Mouse (Mus musculus) left cerebral cortex, adult 2 months (tissue): Measurements from ENCODE around the gene Syngr2. TPM values are rescaled to one million over a fixed set of nuclear protein-coding genes. Genes with fewer than 3 reads are reported as not detected.
A peak's percentile ranks its signal among the peaks of the same experiment; 100 is the strongest.
"Not testable (repeated sequence)": the region's sequence is repeated elsewhere in the genome, so short reads cannot be mapped to it uniquely, and the experiment has no call there.

ENCODE experiments used
- DNase-seq, 2 experiments: peaks; one replicate each; pipeline ENCODE4 v3.0.0; 2021 to 2022; ENCODE audit warnings: low spot score in 2 of 2, mixed read lengths in 1 of 2; ENCODE audit errors: extremely low spot score in 1 of 2
- H3K27ac ChIP-seq: fragments of 200-600 bp; 2 replicates; pipeline ENCODE4 v1.8.1; 2022
- H3K4me3 ChIP-seq: fragments of 200-600 bp; 2 replicates; pipeline ENCODE4 v1.8.1; 2022
- CTCF ChIP-seq: fragments of 200-600 bp; IDR thresholded peaks from 2 replicates; pipeline ENCODE4 v1.8.1; 2022; ENCODE audit warnings: antibody characterized with exemption, mild to moderate bottlenecking, moderate library complexity
- intact Hi-C: fragments of 180-260 bp; cut with DNase I; formaldehyde crosslinking; loops from one replicate; pipeline ENCODE4 v1.15.1; 2025
- total RNA-seq, 2 experiments: library from RNA; stranded (reverse); gene quantifications; 2 replicates each; pipeline ENCODE4 v1.2.3; 2021

Syngr2 gene
- total RNA-seq, 2 experiments from 2014 or later = 8.7 to 11.1 TPM

GRCm38 (mm10) chr11:117782705-117783034, 26.8 kb upstream of the Syngr2 start:
- peak overlapping the region; percentile 20; the same call in 1 of the 2 replicates for H3K4me3 ChIP-seq
- TF ChIP-seq CTCF = no peak
- no peak overlapping the region for H3K27ac ChIP-seq
- DNase-seq = no peak
- intact Hi-C loops = no loop called here

DNA sequence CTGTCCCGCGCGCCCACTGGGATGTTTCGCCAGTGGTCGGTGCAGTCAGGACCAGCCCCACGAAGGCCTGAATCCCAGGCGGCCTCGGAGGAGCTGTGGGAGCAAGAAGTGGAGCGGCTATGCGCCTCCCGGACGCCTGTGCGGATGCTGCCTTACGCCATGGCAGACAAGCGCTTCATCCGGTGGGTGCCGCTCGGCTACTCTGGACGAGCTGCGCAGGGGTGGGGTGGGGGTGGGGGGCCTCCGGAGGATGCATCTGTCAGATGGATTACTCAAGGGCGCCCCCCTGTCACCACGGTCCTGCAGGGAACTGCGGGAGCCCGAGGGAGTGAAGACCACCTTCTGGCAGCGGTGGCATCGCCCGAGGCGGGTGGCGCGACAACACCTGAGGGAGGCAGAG, 26.4 kb upstream of the Syngr2 start:
- peak in 1 of 2 experiments; percentile 50 for DNase-seq
- TF ChIP-seq CTCF = peak; percentile 78
- intact Hi-C loops = no loop called here
- Histone ChIP-seq H3K27ac (no peak overlapping the region), H3K4me3 (peak overlapping the region; percentile 20)

DNA sequence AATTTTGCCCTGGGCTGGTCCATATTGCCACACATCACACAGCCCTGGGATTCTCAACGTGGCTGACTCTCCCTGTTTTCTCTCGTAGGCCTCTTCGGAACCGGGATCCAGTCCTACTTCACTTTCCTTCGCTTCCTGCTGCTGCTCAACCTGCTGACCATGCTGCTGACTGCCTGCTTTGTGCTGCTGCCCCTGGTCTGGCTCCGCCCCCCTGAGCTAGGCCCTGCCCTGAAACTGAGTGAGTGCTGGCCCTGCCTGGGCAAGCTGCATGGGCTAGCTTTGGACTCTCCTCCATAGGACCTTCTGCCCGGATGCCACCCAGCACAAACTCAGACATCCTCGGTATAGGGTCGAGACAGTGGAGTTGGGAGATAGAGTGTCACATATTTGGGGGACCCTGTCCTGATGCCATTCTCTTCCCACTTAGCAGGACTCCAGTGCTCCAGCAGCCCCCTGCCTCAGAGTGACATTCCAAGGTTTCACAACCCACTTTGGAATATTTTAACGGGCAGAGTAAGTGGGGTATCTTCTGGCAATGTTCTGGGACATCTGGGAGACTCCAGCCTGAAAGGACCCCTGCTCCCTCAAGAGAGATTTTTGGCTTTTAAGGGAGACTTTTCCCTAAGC, 25.7 kb upstream of the Syngr2 start:
- intact Hi-C loops = loop anchor here (2.0 kb wide), 1 partner anchor 71 kb away; no protein-coding TSS in a partner anchor
- no peak overlapping the region for H3K4me3 ChIP-seq
- no peak for DNase-seq
- no peak for TF ChIP-seq CTCF
- H3K27ac ChIP-seq = no peak overlapping the region

- intact Hi-C loops = no loop called here
- Histone ChIP-seq H3K27ac (no peak overlapping the region), H3K4me3 (no peak overlapping the region)
- peak; percentile 68 for TF ChIP-seq CTCF
- DNase-seq = peak in 1 of 2 experiments; percentile 56
Measured at GRCm38 (mm10) chr11:117786294-117786693, 23.2 kb upstream of the Syngr2 start.

DNA sequence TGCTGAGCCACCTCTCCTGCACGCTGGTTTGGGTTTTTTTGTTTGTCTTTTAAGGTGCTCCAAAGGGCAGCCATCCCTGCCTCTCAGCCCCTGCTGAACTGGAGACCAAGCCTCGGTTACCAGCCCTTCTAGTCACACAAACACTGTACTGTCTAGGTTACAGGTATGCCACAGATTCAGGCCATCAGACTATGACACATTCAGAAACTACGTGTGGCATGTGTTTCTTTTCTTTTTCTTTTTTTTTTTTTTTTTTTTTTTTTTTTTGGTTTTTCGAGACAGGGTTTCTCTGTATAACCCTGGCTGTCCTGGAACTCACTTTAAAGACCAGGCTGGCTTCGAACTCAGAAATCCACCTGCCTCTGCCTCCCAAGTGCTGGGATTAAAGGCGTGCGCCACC, 21.0 kb upstream of the Syngr2 start:
- DNase-seq, H3K4me3 ChIP-seq, intact Hi-C loops, H3K27ac ChIP-seq: not testable (repeated sequence)

DNA sequence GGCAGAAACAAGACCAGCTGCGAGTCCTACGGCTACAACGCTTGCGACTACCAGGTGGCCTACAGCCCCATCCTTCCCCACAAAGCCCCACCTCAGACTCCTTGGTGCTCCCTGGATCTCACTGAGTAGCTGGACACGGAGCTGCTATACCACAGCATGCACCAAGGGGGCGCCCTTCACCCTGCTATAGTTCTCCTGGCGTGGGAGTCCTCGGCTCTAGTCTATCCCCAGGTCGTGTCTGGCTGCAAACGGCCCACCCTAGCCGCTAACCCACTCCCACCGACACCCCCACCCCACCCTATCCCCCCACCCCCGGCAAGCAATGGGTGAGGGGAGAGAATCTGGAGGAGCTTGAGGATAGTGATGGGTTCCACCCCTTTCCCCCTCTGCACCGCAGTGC, 19.2 kb upstream of the Syngr2 start:
- no peak overlapping the region for H3K27ac ChIP-seq
- intact Hi-C loops = loop anchor here (1.0 kb wide), 1 partner anchor 34 kb away; no protein-coding TSS in a partner anchor
- peak in 1 of 2 experiments; percentile 62 for DNase-seq
- H3K4me3 ChIP-seq = no peak overlapping the region
- TF ChIP-seq CTCF = peak; percentile 82

GRCm38 (mm10) chr11:117790703-117791440, 18.6 kb upstream of the Syngr2 start:
- no peak overlapping the region for H3K27ac ChIP-seq
- intact Hi-C loops = loop anchor here (1.0 kb wide), 1 partner anchor 33 kb away; no protein-coding TSS in a partner anchor
- no peak overlapping the region for H3K4me3 ChIP-seq
- TF ChIP-seq CTCF = no peak; the same call in 1 of the 2 replicates
- no peak for DNase-seq

- Histone ChIP-seq H3K27ac (no peak overlapping the region), H3K4me3 (no peak overlapping the region)
- TF ChIP-seq CTCF = no peak
- DNase-seq = no peak
- intact Hi-C loops = no loop called here
Measured at GRCm38 (mm10) chr11:117791441-117791761, 18.1 kb upstream of the Syngr2 start.

DNA sequence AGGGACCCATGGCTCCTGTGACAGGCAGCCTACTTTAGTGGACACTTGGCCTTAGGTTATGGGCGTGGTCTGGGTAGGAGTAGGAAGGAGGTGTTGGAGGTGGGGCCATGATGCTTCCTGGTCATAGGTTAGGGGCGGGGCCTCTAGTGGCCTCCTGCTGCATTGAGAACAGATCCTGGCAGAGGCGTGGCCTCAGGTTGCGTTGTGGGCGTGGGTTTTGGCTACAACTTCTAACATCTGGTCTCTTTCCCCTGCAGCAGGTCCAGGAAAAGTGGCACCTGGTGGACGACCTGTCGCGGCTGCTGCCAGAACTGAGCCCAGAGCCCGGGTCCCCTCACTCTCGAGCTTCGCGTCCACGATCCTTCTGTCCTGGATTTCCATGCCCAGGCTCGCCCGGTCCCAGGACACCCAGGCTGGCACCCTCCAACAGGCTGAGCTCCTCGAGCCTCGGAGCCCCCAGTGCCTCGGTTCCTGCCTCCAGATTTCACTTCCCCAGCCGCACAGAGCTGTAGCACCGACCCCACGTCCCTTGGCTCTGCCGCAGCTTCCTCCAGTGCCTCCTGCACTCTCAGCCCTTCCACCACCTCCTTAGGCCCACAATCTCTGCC, 17.1 kb upstream of the Syngr2 start:
- intact Hi-C loops = no loop called here

DNA sequence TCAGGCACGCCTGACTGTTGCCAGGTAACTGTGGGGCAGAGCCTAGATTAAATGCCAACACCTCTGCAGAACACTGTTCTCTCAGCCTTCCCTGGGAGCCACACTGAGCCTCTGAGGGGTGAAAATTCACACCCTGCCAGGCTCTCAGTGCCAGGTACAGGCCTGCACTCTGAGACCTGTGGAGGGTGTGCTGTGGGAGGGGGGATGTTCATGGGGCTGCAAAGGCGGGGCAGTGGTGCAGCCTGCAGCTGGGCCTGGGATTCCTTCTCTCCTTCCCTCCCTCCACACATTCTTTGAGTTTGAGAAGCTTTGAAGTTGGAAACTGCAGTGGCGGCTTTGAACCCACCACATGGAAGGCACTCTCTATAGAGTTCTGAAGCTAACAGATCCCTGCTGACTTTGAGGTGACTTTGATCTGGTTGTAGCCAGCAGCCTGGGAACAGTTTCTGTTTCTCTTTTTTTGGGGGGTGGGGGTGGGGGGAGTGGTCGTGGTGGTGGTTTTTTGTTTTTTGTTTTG, 15.4 kb upstream of the Syngr2 start:
- no peak overlapping the region for H3K4me3 ChIP-seq
- TF ChIP-seq CTCF = no peak
- intact Hi-C loops = no loop called here
- no peak overlapping the region for H3K27ac ChIP-seq
- DNase-seq = no peak

More for the DNA sequence above, 17.1 kb upstream of the Syngr2 start:
- DNase-seq = no peak
- Histone ChIP-seq H3K4me3 (no peak overlapping the region), H3K27ac (no peak overlapping the region)
- no peak for TF ChIP-seq CTCF

DNA sequence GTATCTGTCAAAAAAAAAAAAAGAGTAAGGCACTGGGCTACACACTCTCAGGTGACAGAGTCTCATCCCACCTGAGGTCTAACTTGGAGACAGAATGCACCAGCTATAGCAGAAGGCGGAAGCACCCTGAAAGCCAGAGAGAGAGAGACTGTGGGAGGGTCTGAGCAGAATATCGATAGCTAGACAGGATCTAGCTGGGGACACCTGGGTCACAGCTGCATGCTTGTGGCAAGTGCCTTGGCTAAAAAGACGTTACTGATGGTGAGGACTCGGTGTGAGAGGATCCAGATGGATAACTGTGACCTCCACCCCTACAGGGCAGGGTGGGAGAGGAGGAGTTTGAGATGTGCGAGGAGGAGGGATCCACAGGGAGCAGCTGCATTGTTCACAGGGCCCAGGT, 12.5 kb upstream of the Syngr2 start:
- DNase-seq = no peak
- Histone ChIP-seq H3K4me3 (no peak overlapping the region), H3K27ac (no peak overlapping the region)
- intact Hi-C loops = no loop called here
- TF ChIP-seq CTCF = no peak

DNA sequence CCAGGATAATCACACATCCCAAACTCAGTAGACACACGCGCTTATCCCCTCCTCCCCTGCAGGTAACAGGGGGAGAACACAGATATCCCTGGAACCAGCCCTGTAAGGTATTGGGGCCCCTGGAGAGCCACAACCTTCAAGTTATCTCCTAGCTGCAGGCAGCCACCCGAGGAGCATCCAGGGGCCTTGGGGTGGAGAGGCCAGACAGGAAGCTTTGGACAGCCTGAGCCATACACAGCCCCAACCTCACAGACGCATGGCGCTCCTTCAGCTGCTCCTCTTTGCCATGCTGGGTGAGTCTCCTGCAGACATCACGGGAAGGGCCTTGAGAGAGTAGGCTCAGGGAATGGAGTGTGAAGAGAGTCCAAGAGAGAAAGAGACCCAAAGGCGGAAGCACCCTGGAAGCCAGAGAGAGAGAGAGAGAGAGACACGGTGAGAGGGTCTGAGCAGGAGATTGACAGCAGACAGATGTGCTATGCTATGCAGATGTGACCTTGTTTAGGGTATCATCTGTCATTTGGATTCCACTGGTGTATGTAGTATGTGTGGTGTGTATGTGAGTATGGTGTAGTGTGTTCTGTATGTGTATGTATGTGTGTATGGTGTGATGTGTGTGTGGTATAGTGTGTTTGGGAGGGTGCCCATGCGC, 11.8 kb upstream of the Syngr2 start, which contains the start of gene 6030468B19Rik:
TSS of gene 6030468B19Rik (plus strand) at position 150 of the 649 bp plus-strand sequence.
- intact Hi-C loops = no loop called here
- no peak for DNase-seq
- Histone ChIP-seq H3K4me3 (no peak within 1 kb of the TSS), H3K27ac (no peak within 1 kb of the TSS)
- TF ChIP-seq CTCF = no peak
